Mouse (Mus musculus) heart, postnatal 0 days (tissue): Measurements from ENCODE around the gene Slc30a1.

Experiments used
- CTCF ChIP-seq: IDR thresholded peaks from 2 replicates; pipeline ENCODE4 v1.5.1; 2016; ENCODE audit warnings: antibody characterized with exemption, control low read depth, low read depth
- EP300 ChIP-seq: IDR thresholded peaks from 2 replicates; pipeline ENCODE4 v1.6.1; 2016; ENCODE audit warnings: antibody characterized with exemption, low read depth

- TF ChIP-seq CTCF (no peak), EP300 (no peak)
Observed at GRCm38 (mm10) chr1:191915586-191915985, 9.0 kb downstream of the Slc30a1 start.
